Mouse (Mus musculus) forebrain, postnatal 0 days (tissue): ENCODE data around the gene Ints11. TPM values are rescaled to one million over a fixed set of nuclear protein-coding genes. Genes with fewer than 3 reads are reported as not detected.
A peak's percentile ranks its signal among the peaks of the same experiment; 100 is the strongest.

Experiments used
- ATAC-seq: fragments of 200-750 bp; cut with Nextera tagmentation; 2 replicates; pipeline ENCODE4 v1.8.0; 2017; ENCODE audit warnings: mild to moderate bottlenecking, moderate library complexity
- DNase-seq: peaks from one replicate; pipeline ENCODE4 v3.0.0-alpha.2; 2015
- H3K27ac ChIP-seq: fragments of 300-500 bp; sonication (generic); 2 replicates; pipeline ENCODE4 v1.5.1; 2014; ENCODE audit warnings: low read depth, mild to moderate bottlenecking, antibody characterized with exemption, low read length, moderate library complexity, mixed read lengths
- H3K27me3 ChIP-seq: fragments of 300-500 bp; sonication (generic); 2 replicates; pipeline ENCODE4 v1.6.1; 2014; ENCODE audit warnings: mild to moderate bottlenecking, low read length, mixed read lengths; ENCODE audit not compliant: insufficient read depth
- H3K36me3 ChIP-seq: fragments of 300-500 bp; sonication (generic); 2 replicates; pipeline ENCODE4 v1.6.1; 2014; ENCODE audit warnings: mild to moderate bottlenecking, moderate library complexity; ENCODE audit not compliant: insufficient read depth
- H3K4me1 ChIP-seq: fragments of 300-500 bp; sonication (generic); 2 replicates; pipeline ENCODE4 v1.6.1; 2014; ENCODE audit warnings: antibody characterized with exemption; ENCODE audit not compliant: insufficient read depth
- H3K4me2 ChIP-seq: fragments of 300-500 bp; sonication (generic); 2 replicates; pipeline ENCODE4 v1.6.1; 2014; ENCODE audit warnings: low read depth, mild to moderate bottlenecking, moderate library complexity
- H3K4me3 ChIP-seq: fragments of 300-500 bp; sonication (generic); 2 replicates; pipeline ENCODE4 v1.5.1; 2014; ENCODE audit warnings: low read depth, low read length, mixed read lengths
- H3K9ac ChIP-seq: fragments of 300-500 bp; sonication (generic); 2 replicates; pipeline ENCODE4 v1.6.1; 2014; ENCODE audit warnings: mild to moderate bottlenecking
- H3K9me3 ChIP-seq: fragments of 300-500 bp; sonication (generic); 2 replicates; pipeline ENCODE4 v1.6.1; 2016; ENCODE audit warnings: low read length
- CTCF ChIP-seq: sonication (generic); IDR thresholded peaks from 2 replicates; pipeline ENCODE4 v1.5.1; 2016; ENCODE audit warnings: antibody characterized with exemption, control low read depth, low read depth
- WGBS: fragments of 180-500 bp; shearing (Covaris S2); extraction: QIAGEN DNeasy Blood & Tissue Kit; methylation state at CpG from one replicate; pipeline ENCODE4 v1.1.7; 2014; 5-methylcytosine and 5-hydroxymethylcytosine counted together
- polyA plus RNA-seq: library from polyadenylated mRNA; unstranded; fragments of >200 nt; fragmentation: Nextera tagmentation; extraction: Ambion mirVana; gene quantifications from 2 replicates; pipeline ENCODE4 v1.2.1, GENCODE M21; 2015
- total RNA-seq: library from RNA; depleted of rRNA; stranded (reverse); fragments of >200 nt; gene quantifications from 2 replicates; pipeline ENCODE4 v1.2.3, GENCODE M21; 2014

The Ints11 gene
- total and polyA plus RNA-seq, 2 experiments from 2014 or later: 47.7 to 58.8 TPM

- peaks cover 23% of the 10 kb centered on the region for H3K4me1 ChIP-seq
These were observed 20.8 kb upstream of the Ints11 start for GRCm38 (mm10) chr4:155848434-155849095.

GRCm38 (mm10) chr4:155849391-155849790 is 20.0 kb upstream of the Ints11 start:
- Histone ChIP-seq H3K27me3 (no peaks in the 10 kb centered on the region), H3K9me3 (no peaks in the 10 kb centered on the region), H3K36me3 (0 out of 2 replicates have a peak, but pooled peaks cover 6% of the 10 kb centered on the region), H3K4me1 (peaks cover 23% of the 10 kb centered on the region), H3K4me3 (no peak overlapping the region), H3K27ac (no peak overlapping the region), H3K4me2 (peak overlapping the region; percentile 88; the same call in 1 of the 2 replicates), H3K9ac (no peak overlapping the region)
- no peak for ATAC-seq
- 84% methylated on average over 2 of the region's 2 CpGs for WGBS
- no peak for TF ChIP-seq CTCF
- DNase-seq: no peak

More at GRCm38 (mm10) chr4:155848434-155849095, 20.8 kb upstream of the Ints11 start:
- Histone ChIP-seq H3K27ac (no peak overlapping the region), H3K4me2 (peak overlapping the region; percentile 88), H3K9ac (peak overlapping the region; percentile 92; the same call in 1 of the 2 replicates), H3K27me3 (no peaks in the 10 kb centered on the region), H3K36me3 (no peaks in the 10 kb centered on the region), H3K4me3 (peak overlapping the region; percentile 93), H3K9me3 (no peaks in the 10 kb centered on the region)
- no peak for ATAC-seq
- DNase-seq: no peak
- TF ChIP-seq CTCF: no peak
- WGBS: 61% methylated on average over 7 of the region's 7 CpGs

- H3K4me1 ChIP-seq: peaks cover 23% of the 10 kb centered on the region
- H3K9ac ChIP-seq: no peak overlapping the region
- WGBS: 90% methylated on average over 3 of the region's 3 CpGs
- no peak overlapping the region for H3K4me3 ChIP-seq
- no peak overlapping the region for H3K27ac ChIP-seq
- H3K4me2 ChIP-seq: 0 out of 2 replicates have a peak overlapping the region, but pooled peaks have one; percentile 88
- H3K9me3 ChIP-seq: no peaks in the 10 kb centered on the region
- DNase-seq (no peak), ATAC-seq (no peak)
- peaks cover 11% of the 10 kb centered on the region for H3K36me3 ChIP-seq
- H3K27me3 ChIP-seq: no peaks in the 10 kb centered on the region
- no peak for TF ChIP-seq CTCF
These were observed 19.4 kb upstream of the Ints11 start for GRCm38 (mm10) chr4:155849792-155850451.

GRCm38 (mm10) chr4:155851368-155851767 is 18.0 kb upstream of the Ints11 start:
- Histone ChIP-seq H3K4me2 (no peak overlapping the region), H3K9ac (no peak overlapping the region), H3K4me1 (peaks cover 23% of the 10 kb centered on the region), H3K27me3 (no peaks in the 10 kb centered on the region), H3K9me3 (no peaks in the 10 kb centered on the region), H3K36me3 (peaks cover 25% of the 10 kb centered on the region), H3K27ac (no peak overlapping the region), H3K4me3 (no peak overlapping the region)
- DNase-seq (no peak), ATAC-seq (no peak)
- WGBS: 94% methylated on average over 3 of the region's 3 CpGs
- TF ChIP-seq CTCF: no peak

GRCm38 (mm10) chr4:155851951-155852411 is 17.4 kb upstream of the Ints11 start:
- H3K27me3 ChIP-seq: no peaks in the 10 kb centered on the region
- H3K9me3 ChIP-seq: no peaks in the 10 kb centered on the region
- 62% methylated on average over 2 of the region's 2 CpGs for WGBS
- ATAC-seq: no peak
- DNase-seq: no peak
- H3K9ac ChIP-seq: no peak overlapping the region
- peaks cover 18% of the 10 kb centered on the region for H3K4me1 ChIP-seq
- H3K4me2 ChIP-seq: no peak overlapping the region
- H3K36me3 ChIP-seq: peaks cover 32% of the 10 kb centered on the region
- no peak overlapping the region for H3K4me3 ChIP-seq
- H3K27ac ChIP-seq: no peak overlapping the region
- TF ChIP-seq CTCF: no peak

GRCm38 (mm10) chr4:155853421-155853820 is 15.9 kb upstream of the Ints11 start:
- Histone ChIP-seq H3K9ac (no peak overlapping the region), H3K36me3 (peaks cover 46% of the 10 kb centered on the region), H3K4me1 (peaks cover 13% of the 10 kb centered on the region), H3K27me3 (no peaks in the 10 kb centered on the region), H3K4me2 (no peak overlapping the region), H3K27ac (no peak overlapping the region), H3K4me3 (no peak overlapping the region), H3K9me3 (no peaks in the 10 kb centered on the region)
- DNase-seq: no peak
- no peak for ATAC-seq
- TF ChIP-seq CTCF: no peak
- 92% methylated on average over 9 of the region's 9 CpGs for WGBS

- Histone ChIP-seq H3K36me3 (peaks cover 62% of the 10 kb centered on the region), H3K27me3 (no peaks in the 10 kb centered on the region), H3K9ac (no peak overlapping the region), H3K4me2 (no peak overlapping the region), H3K27ac (no peak overlapping the region), H3K4me1 (no peaks in the 10 kb centered on the region), H3K9me3 (no peaks in the 10 kb centered on the region), H3K4me3 (no peak overlapping the region)
- no peak for DNase-seq
- 97% methylated on average over 12 of the region's 12 CpGs for WGBS
- no peak for TF ChIP-seq CTCF
- ATAC-seq: no peak
These were observed 14.4 kb upstream of the Ints11 start for GRCm38 (mm10) chr4:155854991-155855390.
